ENCODE assay signal across 21 mouse cellular contexts in the genomic region with DNA sequence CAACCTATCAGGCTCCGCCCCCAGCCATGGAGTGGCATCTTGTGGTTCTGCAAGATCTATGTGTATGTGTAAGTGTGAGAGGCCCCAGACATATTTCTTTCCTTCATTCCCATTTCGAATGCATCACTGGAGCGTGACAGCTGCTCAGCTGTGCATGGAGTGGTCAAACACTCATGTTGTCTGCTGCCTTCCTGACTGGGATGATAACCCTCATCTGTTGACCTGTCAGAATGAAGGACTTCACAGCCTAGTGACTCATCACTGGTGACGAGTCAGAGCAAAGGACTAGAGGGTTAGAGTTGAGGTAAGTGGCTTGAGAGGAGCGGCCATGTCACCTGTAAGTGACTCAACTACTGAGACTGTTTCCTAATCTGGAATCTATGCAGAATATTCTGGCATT. TPM values are rescaled to one million over a fixed set of nuclear protein-coding genes. Genes with fewer than 3 reads are reported as not detected.
A peak's percentile ranks its signal among the peaks of the same experiment; 100 is the strongest.
DNase-seq lines count a peak whose midpoint lies in the region; ATAC-seq lines count a peak whose summit lies in the region.
"Had no signal": no experiment of that assay in that cellular context is flagged by ENCODE, and none has a peak within 500 bp of the region (broad histone marks: within the 10 kb centered on the region; RNA-seq: fewer than 3 reads in every experiment).

No protein-coding gene starts in this region.

- no peak overlapping the region for H3K9ac ChIP-seq in kidney, embryonic 16.5 days (replicated peaks; ENCODE audit: low read length)
- H3K9ac ChIP-seq: embryonic facial prominence, embryonic 13.5 days; forebrain, embryonic 12.5 days; hindbrain, embryonic 13.5 days had no signal

- no peaks in the 10 kb centered on the region for H3K36me3 ChIP-seq in kidney, embryonic 16.5 days (ENCODE audit: insufficient read depth, low read length)
- H3K36me3 ChIP-seq: embryonic facial prominence, embryonic 13.5 days; forebrain, embryonic 12.5 days; G1E; heart, embryonic 10.5 days; hindbrain, embryonic 13.5 days had no signal

- no peaks in the 10 kb centered on the region for H3K27me3 ChIP-seq in kidney, embryonic 16.5 days (ENCODE audit: insufficient read depth, low read length)
- H3K27me3 ChIP-seq: embryonic facial prominence, embryonic 13.5 days; hindbrain, embryonic 13.5 days had no signal

- ATAC-seq in kidney, embryonic 16.5 days (ENCODE audit: low FRiP score, low TSS enrichment) = peak; percentile 80
- ATAC-seq in CD4-positive, CD25-positive, alpha-beta regulatory T cell, adult 4 months = no peak
- ATAC-seq: forebrain, embryonic 16.5 days; hindbrain, postnatal 0 days had no signal

- H3K4me2 ChIP-seq in kidney, embryonic 16.5 days (replicated peaks; ENCODE audit: low read depth, low read length) = no peak overlapping the region
- H3K4me2 ChIP-seq: embryonic facial prominence, embryonic 13.5 days; forebrain, embryonic 12.5 days; hindbrain, embryonic 13.5 days had no signal

- H3K4me3 ChIP-seq in kidney, embryonic 16.5 days (ENCODE audit: low read length) = no peak overlapping the region
- H3K4me3 ChIP-seq: embryonic facial prominence, embryonic 13.5 days; forebrain, embryonic 12.5 days; heart, embryonic 10.5 days; hindbrain, embryonic 13.5 days had no signal

- H3K9me3 ChIP-seq in kidney, embryonic 16.5 days (ENCODE audit: low read length) = no peaks in the 10 kb centered on the region
- H3K9me3 ChIP-seq: embryonic facial prominence, embryonic 13.5 days; forebrain, embryonic 12.5 days; G1E; heart, embryonic 10.5 days; hindbrain, embryonic 13.5 days had no signal

- peak; percentile 5 for DNase-seq in adrenal gland, adult 8-10 months
- DNase-seq in adrenal gland, adult 18-20 months (ENCODE audit: low spot score in 2 of 2) = no peak
- no peak for DNase-seq in kidney, postnatal 14 days
- peak; percentile 22 for DNase-seq in 3T3-L1 (ENCODE audit: low read depth, low spot score)
- peak; percentile 6 for DNase-seq in adrenal gland, postnatal 10 days
- DNase-seq: cerebellum, adult 11-12 months; cerebellum, adult 9-10 months; cerebellum, postnatal 36 days; gastrocnemius, postnatal 10 days; heart, adult 18-20 months; heart, postnatal 10 days had no signal

- no peak overlapping the region for H3K27ac ChIP-seq in kidney, embryonic 16.5 days (ENCODE audit: low read length)
- H3K27ac ChIP-seq: embryonic facial prominence, embryonic 13.5 days; forebrain, embryonic 12.5 days; heart, embryonic 10.5 days; hindbrain, embryonic 13.5 days; hindbrain, postnatal 0 days had no signal

- peaks cover 5% of the 10 kb centered on the region; the same call in 1 of the 2 replicates for H3K4me1 ChIP-seq in kidney, embryonic 16.5 days (ENCODE audit: insufficient read depth, low read length)
- H3K4me1 ChIP-seq: embryonic facial prominence, embryonic 13.5 days; hindbrain, embryonic 13.5 days had no signal

- WGBS in kidney, embryonic 16.5 days = 53% methylated on average over 5 of the region's 5 CpGs

RNA-seq across cellular contexts. Expression of gene Lrp2, which starts 34.2 kb away (rescaled TPM):
- total RNA-seq in adrenal gland, adult 8-10 months (2022) = under 1 TPM; 0.15 to 0.42 (median 0.24) TPM
- 1 to 10 TPM in 1 of 2 experiments, under 1 TPM in 1; 0.45 to 1.2 TPM for total RNA-seq in adrenal gland, adult 18-20 months (2021)
- 21.4 and 23.0 TPM in 2 replicates for polyA plus RNA-seq in kidney, embryonic 16.5 days (2015; fragmentation: Nextera tagmentation; extraction: Ambion mirVana)
- total RNA-seq in adrenal gland, postnatal 10 days (2021) = 1 to 10 TPM in 1 of 2 experiments, under 1 TPM in 1; 0.75 to 1.1 TPM
- under 1 TPM in 1 of 2 experiments, not detected in 1; 0.01 TPM for polyA plus RNA-seq in CD4-positive, CD25-positive, alpha-beta regulatory T cell, adult 4 months (2017; shearing (Covaris generic))
- total RNA-seq: hematopoietic stem cell, adult 5-6 weeks had no signal
- polyA plus RNA-seq: G1E had no signal

Comparison
In these comparisons a context has a peak if more than half of its experiments do, and no peak if none do; other contexts are left out.
1. DNase-seq: peak in adrenal gland, adult 8-10 months (single experiment), 3T3-L1 (single experiment) and adrenal gland, postnatal 10 days (single experiment); none in adrenal gland, adult 18-20 months (0 of 2) and kidney, postnatal 14 days (single experiment).